Mouse (Mus musculus) stomach, embryonic 16.5 days (tissue): ENCODE results near the gene Hoxb2. TPM values are rescaled to one million over a fixed set of nuclear protein-coding genes. Genes with fewer than 3 reads are reported as not detected.

Experiments used
- ATAC-seq: fragments of 200-750 bp; cut with Nextera tagmentation; 2 replicates; pipeline ENCODE4 v1.8.0; 2017; ENCODE audit warnings: moderate number of reproducible peaks, moderate TSS enrichment; ENCODE audit not compliant: insufficient read depth, low FRiP score
- H3K27ac ChIP-seq: fragments of 300-500 bp; sonication (generic); 2 replicates; pipeline ENCODE4 v1.5.1; 2014; ENCODE audit warnings: low read length
- H3K27me3 ChIP-seq: fragments of 300-500 bp; sonication (generic); 2 replicates; pipeline ENCODE4 v1.6.1; 2014; ENCODE audit warnings: low read length, control low read depth, mixed read lengths; ENCODE audit not compliant: control insufficient read depth, insufficient read depth
- H3K36me3 ChIP-seq: fragments of 300-500 bp; sonication (generic); 2 replicates; pipeline ENCODE4 v1.6.1; 2014; ENCODE audit warnings: low read length; ENCODE audit not compliant: control insufficient read depth, insufficient read depth
- H3K4me1 ChIP-seq: fragments of 300-500 bp; sonication (generic); 2 replicates; pipeline ENCODE4 v1.6.1; 2014; ENCODE audit warnings: low read length, control low read depth, mixed read lengths; ENCODE audit not compliant: control insufficient read depth, insufficient read depth
- H3K4me2 ChIP-seq: fragments of 300-500 bp; sonication (generic); 2 replicates; pipeline ENCODE4 v1.6.1; 2014; ENCODE audit warnings: low read depth, low read length, mixed read lengths
- H3K4me3 ChIP-seq: fragments of 300-500 bp; sonication (generic); replicated peaks from 2 replicates; pipeline ENCODE4 v1.5.1; 2014; ENCODE audit warnings: mild to moderate bottlenecking, low read length
- H3K9ac ChIP-seq: fragments of 300-500 bp; sonication (generic); 2 replicates; pipeline ENCODE4 v1.6.1; 2014; ENCODE audit warnings: low read length
- H3K9me3 ChIP-seq: fragments of 300-500 bp; sonication (generic); replicated peaks from 2 replicates; pipeline ENCODE4 v1.6.1; 2016; ENCODE audit warnings: low read length, control low read depth; ENCODE audit not compliant: control insufficient read depth
- WGBS: fragments of 180-500 bp; shearing (Covaris S2); extraction: QIAGEN DNeasy Blood & Tissue Kit; methylation state at CpG from one replicate; pipeline ENCODE4 v1.1.7; 2014; 5-methylcytosine and 5-hydroxymethylcytosine counted together
- polyA plus RNA-seq: library from polyadenylated mRNA; unstranded; fragments of >200 nt; fragmentation: Nextera tagmentation; extraction: Ambion mirVana; gene quantifications from 2 replicates; pipeline ENCODE4 v1.2.1, GENCODE M21; 2015

Hoxb2 gene
- polyA plus RNA-seq, 1 experiment from 2014 or later = 11.5 TPM

DNA sequence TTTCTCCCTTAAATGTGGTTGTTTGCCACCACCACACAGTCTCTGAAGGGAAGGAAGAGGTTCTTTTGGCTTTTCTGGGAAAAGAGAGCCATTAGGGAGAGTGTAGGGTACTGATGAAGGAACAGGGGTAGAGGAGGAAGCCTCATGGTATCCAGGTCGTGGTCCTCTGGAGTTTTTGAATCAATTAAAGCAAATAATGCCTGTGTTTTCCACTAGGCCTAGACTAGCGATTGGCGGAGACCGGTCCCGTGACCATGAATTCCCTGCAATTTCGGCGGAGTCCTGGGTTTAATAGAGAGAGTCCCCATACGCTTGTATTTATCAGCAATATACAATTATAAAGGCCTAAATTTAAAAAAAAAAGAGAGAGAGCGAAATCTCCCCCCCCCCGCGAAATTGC lies 987 bp downstream of the Hoxb2 start:
- WGBS = 10% methylated on average over 11 of the region's 11 CpGs

DNA sequence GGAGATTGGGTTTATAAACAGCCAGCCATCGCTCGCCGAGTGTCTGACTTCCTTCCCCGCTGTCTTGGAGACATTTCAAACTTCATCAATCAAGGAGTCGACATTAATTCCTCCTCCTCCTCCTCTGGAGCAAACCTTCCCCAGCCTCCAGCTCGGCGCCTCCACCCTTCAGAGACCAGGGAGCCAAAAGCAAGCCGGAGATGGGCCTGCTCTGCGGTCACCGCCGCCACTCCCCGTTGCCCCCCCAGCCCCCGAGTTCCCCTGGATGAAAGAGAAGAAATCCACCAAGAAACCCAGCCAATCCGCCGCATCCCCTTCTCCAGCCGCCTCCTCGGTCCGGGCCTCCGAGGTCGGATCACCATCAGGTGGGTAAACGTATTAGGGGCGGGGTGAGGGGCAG lies 1.5 kb downstream of the Hoxb2 start:
- WGBS = 2% methylated on average over 22 of the region's 22 CpGs
- peaks cover 14% of the 10 kb centered on the region for H3K27me3 ChIP-seq
- H3K4me2 ChIP-seq = peak overlapping the region; percentile 79
- H3K9ac ChIP-seq = peak overlapping the region; percentile 88
- H3K36me3 ChIP-seq = no peaks in the 10 kb centered on the region
- H3K4me3 ChIP-seq = peak overlapping the region; percentile 68
- H3K27ac ChIP-seq = peak overlapping the region; percentile 98
- ATAC-seq = peak; percentile 74
- peaks cover 34% of the 10 kb centered on the region for H3K4me1 ChIP-seq
- H3K9me3 ChIP-seq = no peaks in the 10 kb centered on the region

More for the DNA sequence above, 987 bp downstream of the Hoxb2 start:
- Histone ChIP-seq H3K4me1 (peaks cover 38% of the 10 kb centered on the region), H3K27ac (peak overlapping the region; percentile 98), H3K9me3 (no peaks in the 10 kb centered on the region), H3K9ac (peak overlapping the region; percentile 88), H3K4me2 (peak overlapping the region; percentile 79), H3K27me3 (peaks cover 16% of the 10 kb centered on the region), H3K4me3 (peak overlapping the region; percentile 68), H3K36me3 (no peaks in the 10 kb centered on the region)
- ATAC-seq = no peak

DNA sequence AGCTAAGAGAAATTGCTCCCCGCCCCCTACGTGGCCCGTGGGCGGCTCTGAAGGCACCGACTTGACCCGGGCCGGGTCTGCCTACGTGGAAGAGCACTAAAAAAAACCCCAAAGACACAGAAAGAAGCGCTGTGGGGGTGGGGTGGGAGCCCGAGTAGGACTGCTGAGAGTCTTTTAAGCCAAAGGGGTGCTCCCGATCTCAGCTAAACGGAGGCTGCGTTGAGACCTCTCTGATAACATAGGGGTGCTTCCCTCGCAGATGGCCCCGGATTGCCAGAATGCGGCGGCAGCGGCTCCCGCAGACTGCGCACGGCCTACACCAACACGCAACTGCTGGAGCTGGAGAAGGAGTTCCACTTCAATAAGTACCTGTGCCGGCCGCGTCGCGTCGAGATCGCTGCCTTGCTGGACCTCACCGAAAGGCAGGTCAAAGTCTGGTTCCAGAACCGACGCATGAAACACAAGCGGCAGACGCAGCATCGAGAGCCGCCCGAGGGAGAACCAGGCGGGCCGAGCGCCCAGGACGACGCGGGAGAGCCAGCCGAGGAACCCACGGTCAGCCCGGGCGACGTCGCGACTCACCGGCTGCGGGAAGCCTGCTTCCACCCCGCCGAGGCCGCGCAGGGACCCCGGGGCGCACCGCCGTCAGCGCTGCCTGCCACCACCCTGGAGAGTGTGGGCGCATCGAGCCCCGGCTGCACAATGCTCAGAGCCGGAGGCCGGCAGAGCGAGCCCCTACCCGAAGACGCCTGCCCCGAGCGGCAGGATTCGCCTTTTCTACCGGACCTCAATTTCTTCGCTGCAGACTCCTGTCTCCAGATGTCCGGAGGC lies 2.6 kb downstream of the Hoxb2 start:
- Histone ChIP-seq H3K36me3 (no peaks in the 10 kb centered on the region), H3K4me1 (peaks cover 32% of the 10 kb centered on the region), H3K27me3 (peaks cover 13% of the 10 kb centered on the region), H3K4me2 (peak overlapping the region; percentile 79), H3K9me3 (no peaks in the 10 kb centered on the region), H3K4me3 (peak overlapping the region; percentile 68), H3K9ac (peak overlapping the region; percentile 88), H3K27ac (peak overlapping the region; percentile 98)
- under 1% methylated on average over 75 of the region's 75 CpGs for WGBS
- 0 out of 2 replicates have a peak, but pooled peaks have one; percentile 4 for ATAC-seq

DNA sequence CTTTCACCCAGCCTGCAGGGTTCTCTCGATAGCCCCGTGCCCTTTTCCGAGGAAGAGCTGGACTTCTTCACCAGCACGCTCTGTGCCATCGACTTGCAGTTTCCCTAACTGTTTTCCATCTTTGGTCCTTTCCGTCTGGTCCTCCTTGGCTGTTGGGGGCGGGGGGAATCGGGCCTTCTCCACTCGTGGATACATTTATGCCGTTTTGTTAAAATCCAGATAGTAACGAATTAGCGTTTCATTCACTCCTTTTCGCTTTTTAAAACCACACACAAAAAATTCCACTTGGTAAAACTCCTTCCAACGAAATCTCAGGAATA lies 3.2 kb downstream of the Hoxb2 start:
- peak overlapping the region; percentile 98 for H3K27ac ChIP-seq
- no peak for ATAC-seq
- peak overlapping the region; percentile 79 for H3K4me2 ChIP-seq
- H3K36me3 ChIP-seq = no peaks in the 10 kb centered on the region
- peak overlapping the region; percentile 88 for H3K9ac ChIP-seq
- 3% methylated on average over 14 of the region's 14 CpGs for WGBS
- peak overlapping the region; percentile 68 for H3K4me3 ChIP-seq
- peaks cover 9% of the 10 kb centered on the region for H3K27me3 ChIP-seq
- no peaks in the 10 kb centered on the region for H3K9me3 ChIP-seq
- H3K4me1 ChIP-seq = peaks cover 28% of the 10 kb centered on the region

DNA sequence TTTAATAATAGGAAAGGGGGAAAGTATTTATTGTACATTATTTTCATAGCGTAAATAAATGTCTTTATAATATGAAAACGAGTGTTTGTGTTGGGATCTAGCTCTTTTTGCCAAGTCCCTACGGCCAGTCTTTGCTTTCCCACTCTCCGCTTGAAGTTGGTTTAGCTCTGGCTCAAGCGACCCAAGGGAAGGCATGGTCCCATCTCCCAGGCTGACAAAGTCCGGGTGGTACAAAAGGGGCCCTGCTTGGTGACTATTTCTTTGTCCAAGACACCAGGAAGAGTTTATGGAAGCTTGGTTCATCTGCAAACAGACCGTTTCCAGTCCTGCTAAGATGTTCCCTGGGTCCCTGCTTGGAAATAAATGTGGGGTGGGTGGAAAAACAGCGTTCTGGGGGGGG lies 3.6 kb downstream of the Hoxb2 start:
- H3K9ac ChIP-seq = peak overlapping the region; percentile 82
- peaks cover 6% of the 10 kb centered on the region for H3K27me3 ChIP-seq
- peak overlapping the region; percentile 84 for H3K27ac ChIP-seq
- H3K4me1 ChIP-seq = peaks cover 24% of the 10 kb centered on the region
- H3K9me3 ChIP-seq = no peaks in the 10 kb centered on the region
- H3K4me3 ChIP-seq = peak overlapping the region; percentile 51
- 18% methylated on average over 8 of the region's 8 CpGs for WGBS
- H3K36me3 ChIP-seq = no peaks in the 10 kb centered on the region
- peak overlapping the region; percentile 79 for H3K4me2 ChIP-seq
- no peak for ATAC-seq

DNA sequence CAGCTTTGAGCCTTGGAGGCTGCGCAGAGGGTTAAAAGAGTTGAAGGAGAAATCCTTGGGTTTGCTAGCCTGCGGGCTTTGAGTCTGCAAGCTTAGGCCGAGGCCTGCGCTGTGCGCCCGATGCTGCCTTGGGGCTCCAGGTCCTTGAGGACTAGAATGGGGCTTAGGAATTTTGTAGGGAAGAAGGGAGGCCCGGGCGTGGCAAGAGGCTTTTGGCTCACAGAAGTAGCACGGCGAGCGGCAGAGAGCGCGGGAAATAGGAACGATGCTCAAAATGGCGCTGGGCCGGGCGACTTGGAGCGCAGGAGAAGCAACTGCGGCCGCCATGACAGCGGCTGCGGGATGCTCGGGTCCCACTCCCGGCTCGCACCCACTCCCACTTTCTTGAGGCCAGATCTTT lies 4.1 kb downstream of the Hoxb2 start:
- peaks cover 5% of the 10 kb centered on the region for H3K27me3 ChIP-seq
- peak overlapping the region; percentile 84 for H3K27ac ChIP-seq
- H3K36me3 ChIP-seq = no peaks in the 10 kb centered on the region
- no peaks in the 10 kb centered on the region for H3K9me3 ChIP-seq
- H3K4me1 ChIP-seq = peaks cover 19% of the 10 kb centered on the region
- no peak for ATAC-seq
- WGBS = 2% methylated on average over 25 of the region's 25 CpGs
- H3K4me2 ChIP-seq = peak overlapping the region; percentile 79
- H3K9ac ChIP-seq = peak overlapping the region; percentile 82
- H3K4me3 ChIP-seq = peak overlapping the region; percentile 51

DNA sequence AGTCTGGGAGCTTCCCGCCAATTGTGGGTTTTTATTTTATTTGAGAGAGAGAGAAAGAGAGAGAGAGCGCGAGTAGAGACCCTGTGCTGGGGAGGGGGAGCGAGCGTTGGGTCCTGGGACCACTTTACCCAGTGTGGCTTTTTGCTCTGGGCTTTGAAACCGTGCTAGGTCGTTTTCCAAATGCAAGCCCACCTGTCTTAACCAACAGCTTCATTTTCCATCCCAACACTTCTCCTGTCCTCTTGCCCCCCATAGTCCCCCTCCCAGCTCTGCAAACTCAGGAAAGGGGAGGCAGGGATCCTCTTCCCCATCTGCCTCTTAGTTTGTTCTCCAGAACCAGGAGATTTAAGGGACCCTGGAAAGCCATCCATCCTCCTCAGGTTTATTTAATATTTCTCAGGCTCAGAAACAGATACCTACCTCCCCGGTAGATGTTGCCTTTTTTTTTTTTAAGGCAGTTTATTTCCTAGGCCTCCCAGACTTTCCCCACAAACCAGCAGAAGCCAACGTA lies 4.5 kb downstream of the Hoxb2 start:
- peak overlapping the region; percentile 84 for H3K27ac ChIP-seq
- no peaks in the 10 kb centered on the region for H3K9me3 ChIP-seq
- WGBS = 7% methylated on average over 9 of the region's 9 CpGs
- peaks cover 3% of the 10 kb centered on the region for H3K27me3 ChIP-seq
- peak overlapping the region; percentile 51 for H3K4me3 ChIP-seq
- ATAC-seq = no peak
- H3K36me3 ChIP-seq = no peaks in the 10 kb centered on the region
- peak overlapping the region; percentile 79 for H3K4me2 ChIP-seq
- H3K9ac ChIP-seq = peak overlapping the region; percentile 82
- H3K4me1 ChIP-seq = peaks cover 14% of the 10 kb centered on the region

DNA sequence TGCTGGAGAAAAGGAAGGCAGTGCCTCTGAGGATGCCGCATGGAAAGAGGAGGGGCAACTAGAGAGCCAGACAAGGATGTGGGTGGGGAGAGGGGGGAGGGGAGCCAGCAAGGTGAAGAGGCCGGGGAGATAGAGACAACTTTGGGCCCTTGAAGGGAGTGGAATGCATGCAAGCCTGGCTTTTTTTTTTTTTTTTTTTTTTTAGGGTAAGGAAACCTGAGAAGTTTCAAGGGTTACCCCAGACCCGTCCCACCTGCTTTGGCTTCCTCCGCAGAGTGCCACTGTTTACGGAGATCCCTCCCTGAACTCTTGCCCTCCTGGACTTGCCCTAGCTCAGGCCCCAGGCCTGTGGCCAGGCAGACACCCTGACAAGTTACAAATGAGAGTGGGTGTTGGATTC lies 13.5 kb downstream of the Hoxb2 start:
- no peak overlapping the region for H3K27ac ChIP-seq

DNA sequence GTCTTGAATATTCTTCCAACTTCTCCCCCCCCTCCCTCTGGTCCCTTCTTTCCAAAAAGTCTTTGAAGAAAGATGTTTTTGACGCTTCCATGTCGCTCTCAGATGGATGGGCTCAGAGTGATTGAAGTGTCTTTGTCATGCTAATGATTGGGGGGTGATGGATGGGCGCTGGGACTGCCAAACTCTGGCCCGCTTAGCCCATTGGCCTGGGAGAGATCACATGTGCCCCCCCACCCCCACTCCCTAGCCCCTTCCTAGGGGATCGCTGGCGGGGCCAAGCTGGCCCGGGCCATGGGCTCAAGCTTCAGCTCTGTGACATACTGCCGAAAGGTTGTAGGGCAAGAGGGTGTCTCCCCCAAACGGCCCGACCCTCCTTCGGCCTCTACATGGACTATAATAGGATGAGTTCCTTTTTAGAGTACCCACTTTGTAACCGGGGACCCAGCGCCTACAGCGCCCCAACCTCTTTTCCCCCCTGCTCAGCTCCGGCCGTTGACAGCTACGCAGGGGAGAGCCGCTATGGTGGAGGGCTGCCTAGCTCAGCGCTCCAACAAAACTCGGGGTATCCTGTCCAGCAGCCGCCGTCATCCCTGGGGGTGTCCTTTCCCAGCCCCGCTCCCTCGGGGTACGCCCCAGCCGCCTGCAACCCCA lies 15.2 kb downstream of the Hoxb2 start, which contains the start of gene Hoxb1:
TSS of gene Hoxb1 (plus strand) at position 312 of the 651 bp plus-strand sequence.
- Histone ChIP-seq H3K4me1 (0 out of 2 replicates have a peak, but pooled peaks cover 5% of the 10 kb centered on the region), H3K9me3 (no peaks in the 10 kb centered on the region), H3K27me3 (peaks cover 28% of the 10 kb centered on the region; the same call in 1 of the 2 replicates), H3K4me2 (peak within 1 kb of the TSS; percentile 10), H3K27ac (no peak within 1 kb of the TSS), H3K4me3 (peak within 1 kb of the TSS; percentile 22), H3K36me3 (no peaks in the 10 kb centered on the region), H3K9ac (peak within 1 kb of the TSS; percentile 9; the same call in 1 of the 2 replicates)
- ATAC-seq = no peak
- 28% methylated on average over 26 of the region's 26 CpGs for WGBS

More for the DNA sequence above, 13.5 kb downstream of the Hoxb2 start:
- Histone ChIP-seq H3K9ac (no peak overlapping the region), H3K4me2 (no peak overlapping the region), H3K4me1 (0 out of 2 replicates have a peak, but pooled peaks cover 5% of the 10 kb centered on the region), H3K27me3 (peaks cover 23% of the 10 kb centered on the region; the same call in 1 of the 2 replicates), H3K4me3 (no peak overlapping the region), H3K36me3 (no peaks in the 10 kb centered on the region), H3K9me3 (no peaks in the 10 kb centered on the region)
- no peak for ATAC-seq
- 18% methylated on average over 5 of the region's 5 CpGs for WGBS
